Mouse (Mus musculus): ENCODE data around the gene Rasgef1b. TPM values are rescaled to one million over a fixed set of nuclear protein-coding genes. Genes with fewer than 3 reads are reported as not detected.

The Rasgef1b gene
- total RNA-seq, 2 experiments from 2014 or later, result 43.0 to 47.7 TPM

DNA sequence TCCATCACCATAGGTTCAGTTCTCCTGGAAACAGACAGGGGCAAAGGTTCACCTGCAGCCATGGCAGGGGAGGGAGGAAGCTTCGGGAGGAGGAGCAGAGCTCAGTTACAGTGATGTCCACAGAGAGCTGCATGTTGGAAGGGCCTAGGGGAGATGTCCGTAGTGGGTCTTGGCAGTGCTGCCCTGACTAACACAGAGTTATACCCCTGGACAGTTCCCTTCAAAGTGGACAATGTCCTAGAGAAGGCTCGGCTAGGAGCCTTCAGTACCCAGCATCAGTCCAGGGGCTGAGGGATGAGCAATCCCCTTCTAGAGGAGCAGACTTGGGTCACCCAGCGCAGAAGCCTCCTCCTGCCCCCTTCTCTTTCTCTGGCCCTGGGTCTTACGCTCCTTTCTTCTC lies 121.3 kb downstream of the Rasgef1b start:
- intact Hi-C loops (cut with DNase I), result no loop called here
- no peak for DNase-seq

GRCm38 (mm10) chr5:99606164-99606858 lies 122.6 kb downstream of the Rasgef1b start:
- no peak for DNase-seq
- intact Hi-C loops (cut with DNase I), result no loop called here

- intact Hi-C loops (cut with DNase I), result no loop called here
- no peak for DNase-seq
These were observed 126.4 kb downstream of the Rasgef1b start for GRCm38 (mm10) chr5:99602244-99603023.

DNA sequence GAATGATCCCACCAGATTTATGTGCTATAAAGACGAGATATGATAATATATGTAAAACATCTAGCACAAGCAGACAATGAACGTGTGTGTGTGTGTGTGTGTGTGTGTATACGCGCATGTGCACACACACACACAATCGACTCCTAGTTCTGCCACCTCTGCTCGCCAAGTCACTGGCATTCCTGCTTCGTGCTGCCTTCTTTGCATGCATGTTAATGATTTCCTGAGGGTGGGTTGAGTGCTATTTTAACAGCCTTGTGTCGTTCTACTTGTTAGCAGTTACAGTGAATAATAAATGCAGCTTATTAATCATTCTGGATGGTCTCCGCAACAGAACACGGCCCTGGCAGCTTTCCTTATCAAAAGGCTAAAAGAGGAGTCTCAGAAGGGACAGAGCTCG lies 129.5 kb downstream of the Rasgef1b start:
- DNase-seq, result no peak
- intact Hi-C loops (cut with DNase I), result loop anchor here (10.0 kb wide), 1 partner anchor 295 kb away; no protein-coding TSS in a partner anchor

DNA sequence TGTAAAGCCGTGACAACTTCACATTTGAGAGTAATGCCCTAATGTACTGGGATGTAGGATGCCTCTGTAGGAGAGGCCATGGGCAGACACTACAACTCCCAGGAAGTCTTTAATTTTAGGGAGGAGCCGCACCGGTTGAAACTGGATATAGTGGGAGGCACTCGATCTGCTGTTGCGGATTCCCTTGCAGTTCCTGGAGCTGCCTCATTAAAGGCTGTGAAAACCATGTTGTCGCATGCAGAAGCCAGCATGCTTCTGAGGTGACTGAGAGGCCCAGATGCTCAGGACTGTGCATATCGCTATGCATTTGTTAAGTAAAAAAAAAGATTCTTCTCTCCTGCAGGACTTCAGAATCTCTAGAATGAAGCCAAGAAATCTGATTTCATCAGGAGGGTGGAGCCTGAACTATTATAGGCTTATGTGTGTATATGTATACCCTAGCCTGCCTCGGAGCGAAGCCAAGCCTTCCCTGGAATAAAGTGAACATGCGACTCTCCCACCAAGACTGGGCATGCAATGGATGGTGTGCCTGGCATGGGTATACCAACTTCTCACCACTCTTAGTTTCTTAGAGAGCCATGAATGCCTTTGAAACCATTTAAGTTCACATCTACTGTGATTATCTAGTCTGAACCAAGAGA lies 130.3 kb downstream of the Rasgef1b start:
- intact Hi-C loops (cut with DNase I), result loop anchor here (10.0 kb wide), 1 partner anchor 296 kb away; no protein-coding TSS in a partner anchor

GRCm38 (mm10) chr5:99597701-99598100 lies 131.2 kb downstream of the Rasgef1b start:
- peak; percentile 77 for DNase-seq

More for the DNA sequence above, 130.3 kb downstream of the Rasgef1b start:
- DNase-seq, result no peak

GRCm38 (mm10) chr5:99591348-99591747 lies 137.5 kb downstream of the Rasgef1b start:
- no peak for DNase-seq
- intact Hi-C loops (cut with DNase I), result loop anchor here (10.0 kb wide), 1 partner anchor 303 kb away; no protein-coding TSS in a partner anchor

More at GRCm38 (mm10) chr5:99597701-99598100, 131.2 kb downstream of the Rasgef1b start:
- intact Hi-C loops (cut with DNase I), result loop anchor here (10.0 kb wide), 1 partner anchor 297 kb away; no protein-coding TSS in a partner anchor

DNA sequence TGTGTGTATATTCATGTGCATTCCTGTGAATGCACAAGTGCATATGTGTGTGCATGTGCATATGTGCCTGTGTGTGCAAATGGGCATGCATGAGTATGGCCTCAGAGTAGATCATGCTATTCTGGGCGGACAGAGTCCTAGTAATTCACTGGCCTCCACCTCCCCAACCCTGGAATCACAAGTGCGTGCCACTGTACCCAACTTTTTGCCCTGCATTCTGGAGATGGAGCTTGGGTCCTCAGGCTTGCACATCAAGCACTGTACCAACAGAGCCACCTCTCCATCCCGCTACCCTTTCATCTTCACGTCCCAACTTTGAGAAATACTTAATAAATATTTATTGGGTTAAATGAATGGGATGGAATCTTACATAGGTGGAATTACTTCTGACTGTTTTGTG lies 138.3 kb downstream of the Rasgef1b start:
- no peak for DNase-seq
- intact Hi-C loops (cut with DNase I), result loop anchor here (10.0 kb wide), 1 partner anchor 304 kb away; no protein-coding TSS in a partner anchor

- intact Hi-C loops (cut with DNase I), result loop anchor here (10.0 kb wide), 1 partner anchor 333 kb away; no protein-coding TSS in a partner anchor
- DNase-seq, result no peak
These were observed 140.9 kb downstream of the Rasgef1b start for GRCm38 (mm10) chr5:99587994-99588393.

DNA sequence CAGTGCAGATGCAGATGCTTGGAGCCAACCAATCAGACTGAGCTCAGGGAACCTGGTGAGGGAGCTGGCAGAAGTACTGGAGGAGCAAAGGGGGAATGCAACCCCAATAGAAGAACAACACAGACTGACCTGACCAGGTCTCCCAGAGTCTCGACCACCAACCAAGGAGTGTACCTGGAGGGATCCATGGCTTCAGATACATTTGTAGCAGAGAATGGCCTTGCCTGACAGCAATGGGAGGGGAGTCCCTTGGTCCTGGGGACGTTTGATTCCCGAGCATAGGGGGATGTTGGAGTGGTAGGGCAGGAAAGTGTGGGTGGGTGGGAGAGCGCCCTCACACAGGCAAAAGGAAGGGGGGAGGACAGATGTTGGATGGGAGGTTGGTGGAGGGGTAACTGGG lies 141.3 kb downstream of the Rasgef1b start:
- no peak for DNase-seq
- intact Hi-C loops (cut with DNase I), result loop anchor here (10.0 kb wide), 1 partner anchor 333 kb away; no protein-coding TSS in a partner anchor

- DNase-seq, result peak; percentile 70
- intact Hi-C loops (cut with DNase I), result loop anchor here (10.0 kb wide), 1 partner anchor 331 kb away; no protein-coding TSS in a partner anchor
These were observed 142.6 kb downstream of the Rasgef1b start for GRCm38 (mm10) chr5:99586287-99586686.

DNA sequence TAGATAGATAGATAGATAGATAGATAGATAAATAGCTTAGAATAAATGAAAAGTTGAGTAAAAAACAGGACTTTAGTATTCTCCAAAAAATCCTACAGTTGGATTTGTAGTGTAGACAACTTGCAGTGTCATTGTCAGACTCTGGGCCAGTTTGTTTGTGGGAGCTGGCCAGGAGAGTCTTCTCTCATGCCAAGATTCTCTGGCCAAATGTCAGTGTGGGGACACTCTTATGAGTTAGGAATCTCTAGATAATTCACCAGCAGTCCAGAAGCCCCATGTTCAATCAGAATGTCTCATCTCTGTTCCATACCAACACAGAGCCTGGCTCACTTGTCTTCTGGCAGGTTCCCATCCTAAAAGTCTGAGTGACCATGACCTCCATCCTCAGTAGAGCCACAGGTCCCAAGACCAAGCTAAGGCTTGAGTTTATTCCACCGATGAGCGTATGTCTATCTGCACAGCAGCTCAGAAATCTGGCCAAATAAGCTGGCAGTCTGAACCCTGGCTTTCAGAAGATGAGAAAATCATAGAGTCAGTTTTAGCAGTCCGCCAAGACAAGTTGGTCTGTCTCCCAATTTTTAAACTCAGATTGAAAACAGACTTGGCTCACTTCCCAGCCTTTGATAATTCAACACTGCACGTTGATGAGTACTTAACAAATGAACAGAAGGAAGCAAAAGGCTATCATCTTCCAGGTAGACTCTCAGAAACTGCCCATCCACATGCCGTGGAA lies 143.5 kb downstream of the Rasgef1b start:
- intact Hi-C loops (cut with DNase I), result loop anchor here (10.0 kb wide), 1 partner anchor 331 kb away; no protein-coding TSS in a partner anchor
- peak; percentile 49 for DNase-seq

GRCm38 (mm10) chr5:99584266-99584665 lies 144.6 kb downstream of the Rasgef1b start:
- DNase-seq, result no peak
- intact Hi-C loops (cut with DNase I), result loop anchor here (10.0 kb wide), 1 partner anchor 329 kb away; no protein-coding TSS in a partner anchor

GRCm38 (mm10) chr5:99582055-99582454 lies 146.8 kb downstream of the Rasgef1b start:
- peak; percentile 65 for DNase-seq
- intact Hi-C loops (cut with DNase I), result loop anchor here (10.0 kb wide), 1 partner anchor 327 kb away; no protein-coding TSS in a partner anchor

DNA sequence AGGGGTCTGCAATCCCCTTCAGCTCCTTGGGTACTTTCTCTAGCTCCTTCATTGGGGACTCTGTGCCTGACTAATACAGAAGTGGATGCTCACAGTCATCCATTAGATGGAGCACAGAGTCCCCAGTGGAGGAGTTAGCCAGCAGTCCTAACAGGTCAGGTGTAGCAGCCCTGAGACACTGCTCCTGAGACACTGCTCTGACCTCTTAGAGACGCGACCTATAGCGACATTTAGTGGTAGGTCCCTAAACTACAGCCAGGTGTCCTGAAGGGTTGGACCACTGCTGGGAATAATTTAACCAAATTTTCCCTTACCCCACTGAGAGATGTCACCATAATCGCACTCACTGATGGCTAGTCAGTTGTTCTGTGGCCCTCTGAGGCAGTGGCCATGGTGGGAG lies 150.2 kb downstream of the Rasgef1b start:
- intact Hi-C loops (cut with DNase I), result no loop called here

GRCm38 (mm10) chr5:99575897-99576296 lies 153.0 kb downstream of the Rasgef1b start:
- no peak for DNase-seq

More for the DNA sequence above, 150.2 kb downstream of the Rasgef1b start:
- peak; percentile 38 for DNase-seq

DNA sequence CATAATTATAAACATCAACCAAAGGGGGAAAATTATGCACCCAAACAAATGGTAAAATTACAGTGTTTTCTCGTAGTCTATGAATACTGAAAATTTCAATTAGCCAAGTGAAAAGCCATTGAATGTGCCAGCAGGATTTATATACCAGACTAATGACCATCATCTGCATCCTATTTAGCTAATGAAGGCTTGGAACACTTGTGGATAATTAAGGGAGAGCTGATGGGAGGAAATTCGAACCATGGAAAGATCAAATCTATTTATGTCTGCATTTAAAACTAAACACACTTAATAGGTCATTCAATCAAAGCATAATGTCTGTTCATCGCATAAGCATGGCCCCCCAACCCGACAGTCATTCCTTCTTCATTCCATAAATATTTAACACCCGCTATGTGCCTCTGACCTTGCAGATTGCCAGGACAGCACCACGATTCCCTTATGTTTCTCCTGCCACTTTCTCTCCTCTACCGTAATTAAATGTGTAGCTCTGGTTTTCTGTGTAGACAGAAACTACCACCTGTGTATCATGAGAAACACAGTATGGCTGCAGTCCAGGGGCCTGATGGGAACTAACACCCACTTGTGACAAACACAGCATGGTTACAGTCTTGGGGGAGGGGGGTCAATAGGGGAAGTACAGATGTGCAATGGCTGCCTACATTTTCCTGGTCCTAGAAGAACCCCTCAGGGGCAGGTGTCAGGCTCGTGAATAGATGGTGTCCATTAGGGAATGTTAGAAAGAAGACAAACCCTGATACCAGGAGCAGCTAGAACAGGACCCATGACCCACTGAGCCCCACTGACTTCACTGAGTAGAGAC lies 164.2 kb downstream of the Rasgef1b start:
- intact Hi-C loops (cut with DNase I), result no loop called here
- no peak for DNase-seq

More at GRCm38 (mm10) chr5:99575897-99576296, 153.0 kb downstream of the Rasgef1b start:
- intact Hi-C loops (cut with DNase I), result no loop called here

- DNase-seq, result no peak
- intact Hi-C loops (cut with DNase I), result no loop called here
These were observed 166.8 kb downstream of the Rasgef1b start for GRCm38 (mm10) chr5:99562096-99562495.

DNA sequence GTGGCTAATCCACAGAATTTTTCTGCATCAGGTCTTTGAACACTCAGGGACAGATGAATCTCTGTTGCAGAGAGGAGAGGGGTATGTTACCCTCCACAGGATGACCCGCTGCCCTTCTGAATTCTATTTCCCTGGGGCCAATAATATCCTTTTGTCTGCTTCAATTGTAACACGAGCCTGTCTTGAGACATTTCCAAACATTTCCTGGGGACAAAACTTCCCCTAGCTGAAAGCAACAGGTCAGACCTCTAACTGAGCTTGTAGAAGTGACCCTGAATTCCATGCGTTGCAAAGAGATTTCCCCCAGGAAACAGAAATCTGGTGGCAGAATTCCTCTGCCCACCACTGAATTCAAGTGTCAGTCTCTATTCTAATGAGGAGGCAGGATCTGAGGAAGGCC lies 169.1 kb downstream of the Rasgef1b start:
- intact Hi-C loops (cut with DNase I), result no loop called here
- DNase-seq, result no peak
